Mouse (Mus musculus) forebrain, embryonic 15.5 days (tissue): ENCODE measurements around the gene Ccdc85c. TPM values are rescaled to one million over a fixed set of nuclear protein-coding genes. Genes with fewer than 3 reads are reported as not detected.
A peak's percentile ranks its signal among the peaks of the same experiment; 100 is the strongest.

ENCODE experiments used
- ATAC-seq: fragments of 200-750 bp; cut with Nextera tagmentation; replicated peaks from 2 replicates; pipeline ENCODE4 v1.8.0; 2017; ENCODE audit warnings: mild to moderate bottlenecking, moderate TSS enrichment, moderate library complexity
- H3K27ac ChIP-seq: fragments of 300-500 bp; sonication (generic); replicated peaks from 2 replicates; pipeline ENCODE4 v1.5.1; 2015; ENCODE audit warnings: mild to moderate bottlenecking, inconsistent platforms
- H3K27me3 ChIP-seq: fragments of 300-500 bp; sonication (generic); 2 replicates; pipeline ENCODE4 v1.6.1; 2015; ENCODE audit warnings: inconsistent platforms
- H3K36me3 ChIP-seq: fragments of 300-500 bp; sonication (generic); 2 replicates; pipeline ENCODE4 v1.6.1; 2015; ENCODE audit warnings: mild to moderate bottlenecking, inconsistent platforms
- H3K4me1 ChIP-seq: fragments of 300-500 bp; sonication (generic); 2 replicates; pipeline ENCODE4 v1.6.1; 2015; ENCODE audit warnings: inconsistent platforms
- H3K4me2 ChIP-seq: fragments of 300-500 bp; sonication (generic); replicated peaks from 2 replicates; pipeline ENCODE4 v1.6.1; 2015; ENCODE audit warnings: mild to moderate bottlenecking, inconsistent platforms
- H3K4me3 ChIP-seq: fragments of 300-500 bp; sonication (generic); 2 replicates; pipeline ENCODE4 v1.5.1; 2015; ENCODE audit warnings: mild to moderate bottlenecking, inconsistent platforms
- H3K9ac ChIP-seq: fragments of 300-500 bp; sonication (generic); replicated peaks from 2 replicates; pipeline ENCODE4 v1.6.1; 2015; ENCODE audit warnings: mild to moderate bottlenecking, inconsistent platforms
- H3K9me3 ChIP-seq: fragments of 300-500 bp; sonication (generic); 2 replicates; pipeline ENCODE4 v1.6.1; 2016; ENCODE audit warnings: inconsistent platforms
- WGBS: fragments of 180-500 bp; shearing (Covaris S2); methylation state at CpG from one replicate; pipeline ENCODE4 v1.1.7; 2015; ENCODE audit warnings: mixed read lengths; 5-methylcytosine and 5-hydroxymethylcytosine counted together
- polyA plus RNA-seq: library from polyadenylated mRNA; unstranded; fragments of >200 nt; fragmentation: Nextera tagmentation; extraction: Ambion mirVana; gene quantifications from 2 replicates; pipeline ENCODE4 v1.2.1, GENCODE M21; 2015

Ccdc85c gene
- polyA plus RNA-seq, 1 experiment from 2014 or later, result 14.3 TPM

DNA sequence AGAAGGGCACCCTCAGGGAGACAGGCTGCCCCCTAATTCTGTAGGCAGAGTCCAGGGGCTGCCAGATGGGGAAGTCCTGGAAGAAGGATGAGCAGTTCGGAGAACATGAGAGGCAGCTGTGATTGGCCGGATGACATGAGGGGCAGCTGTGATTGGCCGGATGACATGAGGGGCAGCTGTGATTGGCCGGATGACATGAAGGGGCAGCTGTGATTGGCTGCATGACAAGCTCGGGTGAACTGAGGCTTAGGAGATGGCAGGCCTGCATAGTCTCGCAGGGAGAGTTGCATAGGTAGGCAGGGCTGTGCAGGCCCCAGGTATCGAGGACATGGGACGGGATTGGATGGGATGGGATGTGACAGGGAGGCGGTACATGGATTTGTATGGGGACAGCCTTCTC is 17.2 kb upstream of the Ccdc85c start:
- H3K4me1 ChIP-seq, result peaks cover 19% of the 10 kb centered on the region
- no peaks in the 10 kb centered on the region for H3K9me3 ChIP-seq
- 8% methylated on average over 9 of the region's 9 CpGs for WGBS
- no peaks in the 10 kb centered on the region for H3K36me3 ChIP-seq
- peak; percentile 67 for ATAC-seq
- no peaks in the 10 kb centered on the region for H3K27me3 ChIP-seq
- H3K27ac ChIP-seq, result no peak overlapping the region
- no peak overlapping the region for H3K9ac ChIP-seq
- H3K4me2 ChIP-seq, result peak overlapping the region; percentile 31; the same call in 1 of the 2 replicates
- no peak overlapping the region for H3K4me3 ChIP-seq

DNA sequence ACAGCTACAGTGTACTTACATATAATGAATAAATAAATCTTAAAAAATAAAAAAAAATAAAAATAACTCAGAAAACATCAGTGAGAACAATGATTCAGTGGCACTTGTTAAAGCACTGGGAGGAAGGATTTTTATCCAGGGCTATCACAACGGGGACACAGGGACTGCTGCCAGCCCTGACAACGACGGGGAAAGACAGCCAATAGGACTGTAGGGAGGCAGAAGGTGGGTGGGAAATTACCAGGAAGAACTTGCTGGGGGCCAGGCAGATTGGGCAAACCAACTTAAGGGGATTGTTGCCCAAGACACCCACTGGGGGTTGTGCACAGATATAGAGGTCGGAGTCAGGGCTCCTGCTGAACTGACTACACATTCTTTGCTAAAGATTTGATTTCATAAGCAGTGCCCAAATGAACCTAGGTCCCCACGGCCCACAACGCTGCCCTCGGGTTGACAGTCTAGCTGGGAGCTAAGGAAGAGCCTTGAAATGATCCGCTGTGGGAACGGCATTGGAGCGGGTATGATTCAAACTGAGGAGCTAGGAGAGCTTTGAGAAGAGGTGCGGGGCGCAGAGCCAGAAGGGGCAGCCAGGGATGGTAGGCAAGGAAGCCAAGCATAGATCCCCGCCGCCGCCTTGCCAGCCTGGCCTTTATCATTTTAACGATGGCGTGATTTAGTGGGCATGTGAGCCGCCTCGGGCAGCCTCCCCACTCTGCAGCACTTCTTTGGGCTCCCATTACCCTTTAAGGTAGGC is 13.1 kb upstream of the Ccdc85c start:
- Histone ChIP-seq H3K27me3 (no peaks in the 10 kb centered on the region), H3K4me2 (no peak overlapping the region), H3K27ac (no peak overlapping the region), H3K36me3 (no peaks in the 10 kb centered on the region), H3K4me3 (no peak overlapping the region), H3K4me1 (peaks cover 24% of the 10 kb centered on the region), H3K9me3 (no peaks in the 10 kb centered on the region), H3K9ac (no peak overlapping the region)
- 55% methylated on average over 19 of the region's 19 CpGs for WGBS
- no peak for ATAC-seq

DNA sequence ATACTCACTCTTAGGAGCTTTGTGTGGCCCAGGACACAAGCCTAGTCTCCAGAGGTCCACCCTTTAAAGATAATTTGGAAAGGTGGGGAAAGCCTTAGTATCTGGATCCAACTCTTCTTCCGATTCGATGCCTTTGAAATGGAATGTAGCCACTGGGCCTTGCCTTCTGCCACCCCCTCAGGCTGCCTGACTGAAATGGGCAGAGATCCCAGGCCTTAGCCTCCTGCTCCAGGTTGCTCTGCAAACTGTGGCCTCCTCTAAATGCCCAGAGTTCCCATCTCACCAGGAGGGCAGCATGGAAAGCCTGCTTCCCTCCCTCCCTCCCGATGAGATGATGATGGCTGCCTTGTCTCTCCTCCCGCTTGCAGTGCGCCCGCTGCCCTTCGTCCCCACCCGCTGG is 11.8 kb upstream of the Ccdc85c start:
- H3K4me3 ChIP-seq, result no peak overlapping the region
- ATAC-seq, result no peak
- H3K4me1 ChIP-seq, result peaks cover 13% of the 10 kb centered on the region
- no peak overlapping the region for H3K4me2 ChIP-seq
- 94% methylated on average over 8 of the region's 8 CpGs for WGBS
- no peaks in the 10 kb centered on the region for H3K27me3 ChIP-seq
- no peak overlapping the region for H3K9ac ChIP-seq
- no peak overlapping the region for H3K27ac ChIP-seq
- no peaks in the 10 kb centered on the region for H3K9me3 ChIP-seq
- H3K36me3 ChIP-seq, result no peaks in the 10 kb centered on the region

DNA sequence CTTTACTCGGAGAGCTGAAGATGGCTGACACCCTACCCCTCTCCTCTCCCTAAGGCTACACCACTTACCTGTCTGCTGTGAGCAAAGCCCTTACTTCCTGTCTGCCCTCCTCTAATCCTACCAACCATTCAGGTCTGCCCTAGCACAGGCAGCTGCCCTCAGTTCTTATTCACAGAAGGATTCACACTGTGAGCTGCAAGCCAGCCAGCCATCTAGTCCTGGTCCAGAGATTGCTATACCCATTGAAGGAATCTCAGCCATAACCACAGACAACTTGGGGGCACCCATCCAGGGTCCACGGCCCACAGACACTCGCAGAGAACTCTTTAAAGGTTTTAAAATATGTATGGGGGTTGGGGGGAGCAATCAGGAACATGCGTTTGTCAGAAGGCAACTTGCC is 11.2 kb upstream of the Ccdc85c start:
- no peak for ATAC-seq
- H3K27ac ChIP-seq, result no peak overlapping the region
- H3K36me3 ChIP-seq, result no peaks in the 10 kb centered on the region
- H3K9ac ChIP-seq, result no peak overlapping the region
- H3K4me3 ChIP-seq, result no peak overlapping the region
- no peaks in the 10 kb centered on the region for H3K9me3 ChIP-seq
- 82% methylated on average over 4 of the region's 4 CpGs for WGBS
- H3K4me2 ChIP-seq, result no peak overlapping the region
- H3K27me3 ChIP-seq, result no peaks in the 10 kb centered on the region
- peaks cover 13% of the 10 kb centered on the region for H3K4me1 ChIP-seq

DNA sequence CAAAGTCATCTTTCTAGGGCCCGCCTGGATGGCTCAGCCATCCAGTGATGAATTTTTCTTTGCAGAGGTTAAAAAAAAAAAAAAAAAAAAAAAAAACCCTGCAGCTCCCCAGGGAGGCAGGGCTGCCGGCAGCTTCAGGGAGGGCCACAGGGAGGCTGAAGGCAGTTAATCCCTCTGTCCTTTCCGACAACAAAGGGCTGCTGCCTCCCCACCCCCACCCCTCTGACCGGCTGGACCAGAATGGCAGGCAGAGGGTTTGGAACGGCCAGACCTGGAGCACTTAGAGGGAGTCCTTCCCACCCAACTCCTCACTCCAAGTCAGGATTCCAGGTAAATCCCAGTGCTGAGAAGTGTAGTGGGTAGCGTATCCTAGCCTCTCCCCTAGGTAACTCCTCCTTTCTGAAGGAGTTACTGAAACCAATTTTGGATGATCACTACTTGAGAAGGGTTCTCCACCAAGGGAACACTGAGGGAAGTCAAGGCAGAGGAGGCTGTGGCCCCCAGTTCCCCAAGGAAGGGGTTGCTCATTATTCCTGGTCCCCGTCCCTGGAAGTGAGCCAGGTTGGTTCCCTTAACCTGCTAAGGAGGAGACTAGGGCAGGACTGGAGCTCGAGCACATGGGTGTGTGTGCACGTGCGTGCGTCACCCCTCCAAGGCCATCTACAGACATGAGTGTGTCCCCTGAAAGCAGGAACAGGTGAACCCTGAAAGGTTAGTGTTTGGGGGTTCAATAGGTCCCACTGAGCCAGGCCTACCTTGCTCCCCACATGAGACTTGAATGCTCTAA is 10.2 kb upstream of the Ccdc85c start:
- Histone ChIP-seq H3K9me3 (no peaks in the 10 kb centered on the region), H3K27ac (0 out of 2 replicates have a peak overlapping the region, but pooled peaks have one; percentile 8), H3K9ac (no peak overlapping the region), H3K36me3 (no peaks in the 10 kb centered on the region), H3K4me2 (peak overlapping the region; percentile 7; the same call in 1 of the 2 replicates), H3K4me3 (no peak overlapping the region), H3K4me1 (peaks cover 13% of the 10 kb centered on the region), H3K27me3 (no peaks in the 10 kb centered on the region)
- no peak for ATAC-seq
- WGBS, result 21% methylated on average over 11 of the region's 11 CpGs

DNA sequence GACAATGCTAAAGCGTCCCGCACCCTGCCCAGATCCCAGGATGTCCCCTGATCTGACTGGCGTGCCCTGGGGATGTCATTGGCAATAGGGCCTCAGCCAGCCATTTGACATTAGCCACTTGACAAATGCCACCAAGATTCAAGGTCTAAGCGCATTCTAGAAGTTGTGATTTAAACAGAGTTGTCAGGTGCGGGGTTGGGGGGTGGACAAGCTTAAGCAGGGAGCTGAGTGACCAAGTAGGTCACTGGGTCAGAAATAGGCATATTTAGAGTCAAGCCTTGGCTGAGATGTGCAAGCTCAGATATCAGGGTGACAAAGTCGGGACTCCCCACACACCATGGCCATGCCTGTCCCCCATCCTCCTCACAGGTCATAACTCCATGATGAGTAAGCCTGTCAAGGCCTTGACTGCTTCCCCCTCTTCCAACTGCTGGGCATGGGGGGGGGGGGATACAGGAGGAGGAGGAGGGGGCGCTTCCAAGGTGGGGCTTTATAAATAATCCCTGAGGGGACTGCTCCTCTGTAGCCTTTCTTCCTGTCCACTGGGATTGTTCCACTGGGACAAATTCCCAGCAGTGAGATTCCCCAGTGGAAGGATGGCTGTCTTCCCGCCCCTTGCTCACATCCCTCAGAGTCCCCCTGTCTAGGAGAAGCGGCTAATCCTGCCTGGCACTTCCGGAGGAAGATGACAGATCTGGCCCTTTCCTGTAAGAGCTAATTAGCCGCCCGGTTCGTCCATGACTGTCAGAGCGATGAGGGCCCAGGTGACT is 9.4 kb upstream of the Ccdc85c start:
- ATAC-seq, result no peak
- Histone ChIP-seq H3K27ac (0 out of 2 replicates have a peak overlapping the region, but pooled peaks have one; percentile 8), H3K9me3 (no peaks in the 10 kb centered on the region), H3K9ac (no peak overlapping the region), H3K4me3 (no peak overlapping the region), H3K36me3 (no peaks in the 10 kb centered on the region), H3K4me2 (peak overlapping the region; percentile 7; the same call in 1 of the 2 replicates), H3K4me1 (peaks cover 13% of the 10 kb centered on the region), H3K27me3 (no peaks in the 10 kb centered on the region)
- 37% methylated on average over 14 of the region's 14 CpGs for WGBS

DNA sequence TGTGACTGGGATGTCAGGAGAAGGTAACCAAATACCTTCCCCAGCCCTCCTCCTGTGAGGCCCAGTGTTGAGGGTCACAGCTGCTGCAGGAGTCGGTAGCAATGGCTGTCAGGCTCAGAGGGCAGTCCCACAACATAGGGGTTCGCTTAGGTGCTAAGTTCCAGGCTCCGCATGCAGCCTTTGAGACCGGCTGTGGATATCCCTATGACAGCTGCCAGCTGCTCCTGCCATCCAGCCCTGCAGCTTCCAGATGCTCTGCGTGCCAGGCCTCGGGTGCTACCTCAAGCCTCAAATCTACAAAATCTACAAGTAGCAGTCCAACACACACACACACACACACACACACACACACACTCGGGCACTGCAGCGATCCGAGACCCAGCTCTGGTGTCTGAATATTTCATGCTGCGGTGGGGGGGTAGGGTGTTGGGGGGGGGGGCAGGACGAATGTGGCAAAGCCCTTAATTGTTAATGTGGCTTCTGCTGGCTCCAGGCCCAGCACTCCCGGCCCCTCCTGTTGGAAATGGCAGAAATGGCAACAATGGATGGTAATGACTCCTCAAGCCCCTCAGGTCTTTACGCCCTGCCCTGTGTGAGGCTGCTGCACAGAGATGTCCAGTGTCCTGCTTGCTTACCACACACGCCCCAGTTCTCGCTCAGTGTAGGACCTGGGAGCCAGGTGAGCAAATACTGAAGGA is 3.1 kb upstream of the Ccdc85c start:
- Histone ChIP-seq H3K4me2 (peak overlapping the region; percentile 64), H3K27ac (no peak overlapping the region)

DNA sequence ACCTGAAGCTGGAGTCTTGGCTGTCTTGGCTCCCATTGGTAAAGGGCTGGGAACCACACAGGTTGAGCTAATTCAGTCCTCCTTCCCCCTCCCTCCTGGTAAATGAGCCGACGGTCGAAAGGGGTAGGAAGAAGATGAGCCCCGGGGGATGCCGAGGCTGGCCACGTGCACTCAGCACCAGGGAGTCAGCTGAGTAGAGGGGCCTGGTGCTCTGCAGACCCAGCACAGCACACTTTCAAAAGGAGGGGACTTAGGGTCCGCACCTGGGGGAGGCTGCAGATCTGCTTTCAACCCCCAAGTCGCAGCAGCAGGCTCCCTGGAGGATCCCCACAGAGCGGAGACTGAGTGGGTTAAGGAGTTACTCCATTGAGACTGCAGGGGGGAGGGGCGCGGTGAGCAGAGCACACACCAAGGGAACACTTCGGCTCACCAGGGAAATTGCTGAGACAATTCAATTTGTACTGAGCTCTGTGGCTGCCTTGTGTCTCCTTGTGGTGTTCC is 2.2 kb upstream of the Ccdc85c start:
- Histone ChIP-seq H3K27me3 (no peaks in the 10 kb centered on the region), H3K9ac (peak overlapping the region; percentile 61), H3K36me3 (no peaks in the 10 kb centered on the region), H3K27ac (peak overlapping the region; percentile 89), H3K4me2 (peak overlapping the region; percentile 64), H3K4me1 (peaks cover 47% of the 10 kb centered on the region), H3K4me3 (peak overlapping the region; percentile 80), H3K9me3 (no peaks in the 10 kb centered on the region)
- WGBS, result 3% methylated on average over 12 of the region's 12 CpGs
- ATAC-seq, result no peak; the same call in 1 of the 2 replicates

More for the DNA sequence above, 3.1 kb upstream of the Ccdc85c start:
- 24% methylated on average over 15 of the region's 15 CpGs for WGBS
- Histone ChIP-seq H3K36me3 (no peaks in the 10 kb centered on the region), H3K27me3 (no peaks in the 10 kb centered on the region), H3K9me3 (no peaks in the 10 kb centered on the region), H3K4me3 (no peak overlapping the region), H3K4me1 (peaks cover 38% of the 10 kb centered on the region), H3K9ac (peak overlapping the region; percentile 61; the same call in 1 of the 2 replicates)
- no peak for ATAC-seq

DNA sequence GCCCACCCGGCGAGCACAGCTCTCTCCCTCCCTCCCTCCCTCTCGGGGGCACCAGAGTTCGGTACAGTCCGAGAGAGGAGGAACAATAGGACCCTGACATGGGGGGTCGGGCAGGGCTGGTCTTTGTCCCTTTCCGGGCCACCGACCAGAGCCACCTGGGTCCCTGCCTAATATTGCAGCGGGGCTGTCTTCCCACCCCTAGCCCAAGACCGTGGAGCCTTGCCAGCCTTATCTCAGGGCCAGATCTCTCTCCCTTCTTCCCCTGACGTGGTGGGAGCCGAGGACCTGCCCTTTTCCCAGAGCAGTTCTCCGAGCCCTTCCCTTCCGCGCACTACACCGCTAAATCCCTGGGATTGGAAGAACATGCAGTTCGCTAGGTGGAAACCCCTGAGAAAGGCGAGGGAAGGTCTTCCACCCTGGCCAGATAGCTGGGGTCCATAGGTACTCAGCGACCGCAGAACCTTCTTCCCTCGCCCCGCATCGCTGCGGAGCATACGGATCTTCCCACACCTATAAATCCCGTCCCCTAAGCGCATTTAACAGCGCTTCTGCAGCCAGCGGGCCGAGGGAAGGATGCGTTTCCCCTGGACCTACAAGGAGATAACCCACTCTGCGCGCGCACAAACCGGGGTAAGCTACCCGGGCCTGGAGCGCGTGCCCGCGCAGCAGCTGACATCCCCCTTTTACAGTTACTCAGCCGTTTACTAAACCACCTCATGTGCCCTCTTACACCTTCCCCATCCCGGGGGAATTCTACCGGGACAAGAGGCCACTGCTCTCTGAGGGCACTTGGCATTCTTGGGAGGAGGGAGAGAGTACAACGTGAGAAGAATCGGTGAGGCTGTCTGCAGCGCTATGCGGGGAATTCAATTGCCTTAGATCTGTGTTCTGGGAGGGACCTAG is 946 bp upstream of the Ccdc85c start:
- no peak; the same call in none of the 2 replicates for ATAC-seq
- Histone ChIP-seq H3K9ac (peak overlapping the region; percentile 61), H3K4me3 (peak overlapping the region; percentile 80), H3K27me3 (no peaks in the 10 kb centered on the region), H3K4me2 (peak overlapping the region; percentile 64), H3K36me3 (no peaks in the 10 kb centered on the region), H3K27ac (peak overlapping the region; percentile 89), H3K4me1 (peaks cover 60% of the 10 kb centered on the region), H3K9me3 (no peaks in the 10 kb centered on the region)
- under 1% methylated on average over 46 of the region's 47 CpGs for WGBS

DNA sequence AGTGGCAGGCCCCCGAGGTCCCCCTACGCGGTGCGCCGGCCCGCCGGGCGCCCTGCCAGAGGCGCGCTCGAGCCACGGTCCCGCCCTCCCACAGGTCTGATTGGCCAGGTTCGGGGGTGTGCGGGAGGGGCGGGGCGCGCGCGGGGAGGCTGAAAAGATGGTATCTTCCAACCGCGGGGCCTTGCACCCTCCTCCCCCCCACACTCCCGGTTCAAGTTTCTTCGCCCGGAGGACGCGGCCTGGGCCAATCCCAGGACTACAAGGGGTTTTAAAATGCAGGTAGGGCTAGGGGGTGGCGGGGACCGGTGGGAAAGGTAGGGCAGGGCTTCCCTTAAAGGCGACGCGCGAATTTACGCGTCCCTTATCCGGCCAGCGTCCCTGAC is 274 bp upstream of the Ccdc85c start:
- Histone ChIP-seq H3K9me3 (no peaks in the 10 kb centered on the region), H3K27me3 (no peaks in the 10 kb centered on the region), H3K4me3 (peak overlapping the region; percentile 80), H3K4me1 (peaks cover 66% of the 10 kb centered on the region), H3K27ac (peak overlapping the region; percentile 89), H3K4me2 (peak overlapping the region; percentile 64), H3K9ac (peak overlapping the region; percentile 61), H3K36me3 (no peaks in the 10 kb centered on the region)
- under 1% methylated on average over 28 of the region's 37 CpGs for WGBS
- peak; percentile 87 for ATAC-seq

DNA sequence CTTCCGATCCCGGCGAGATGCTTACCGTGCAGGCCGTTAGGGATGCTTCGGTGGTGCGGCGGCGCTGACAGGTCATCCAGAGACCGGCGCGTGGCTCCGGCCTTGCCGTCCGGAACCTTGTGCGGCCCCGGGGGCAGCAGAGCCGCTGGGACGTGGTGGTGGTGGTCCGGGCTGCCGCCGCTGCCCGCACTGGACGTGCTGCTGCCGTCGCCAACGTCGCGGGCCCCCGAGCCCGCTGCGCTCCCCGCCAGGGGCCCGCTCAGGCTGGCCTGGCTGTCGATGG is 971 bp downstream of the Ccdc85c start:
- H3K9ac ChIP-seq, result peak overlapping the region; percentile 82
- no peaks in the 10 kb centered on the region for H3K36me3 ChIP-seq
- H3K4me2 ChIP-seq, result peak overlapping the region; percentile 94
- no peaks in the 10 kb centered on the region for H3K9me3 ChIP-seq
- WGBS, result under 1% methylated on average over 35 of the region's 35 CpGs
- peak overlapping the region; percentile 90 for H3K27ac ChIP-seq
- peak overlapping the region; percentile 80 for H3K4me3 ChIP-seq
- H3K27me3 ChIP-seq, result no peaks in the 10 kb centered on the region
- ATAC-seq, result no peak
- peaks cover 78% of the 10 kb centered on the region for H3K4me1 ChIP-seq
